Mouse (Mus musculus) limb, embryonic 14.5 days (tissue): ENCODE data around the gene Dnaic1. TPM values are rescaled to one million over a fixed set of nuclear protein-coding genes. Genes with fewer than 3 reads are reported as not detected.

ENCODE experiments used
- ATAC-seq: fragments of 200-750 bp; cut with Nextera tagmentation; 2 replicates; pipeline ENCODE4 v1.8.0; 2017; ENCODE audit warnings: low read depth, moderate number of reproducible peaks, moderate TSS enrichment; ENCODE audit not compliant: low FRiP score
- DNase-seq: peaks from one replicate; pipeline ENCODE4 v3.0.0-alpha.2; 2015; ENCODE audit warnings: low spot score
- H3K27ac ChIP-seq: fragments of 300-500 bp; sonication (generic); replicated peaks from 2 replicates; pipeline ENCODE4 v1.5.1; 2014; ENCODE audit warnings: low read depth, mild to moderate bottlenecking, low read length, moderate library complexity, mixed read lengths
- H3K27me3 ChIP-seq: fragments of 300-500 bp; sonication (generic); 2 replicates; pipeline ENCODE4 v1.6.1; 2014; ENCODE audit warnings: low read length, mixed read lengths; ENCODE audit not compliant: control insufficient read depth, insufficient read depth
- H3K36me3 ChIP-seq: fragments of 300-500 bp; sonication (generic); 2 replicates; pipeline ENCODE4 v1.6.1; 2014; ENCODE audit warnings: mild to moderate bottlenecking, low read length, moderate library complexity, mixed read lengths; ENCODE audit not compliant: control insufficient read depth, insufficient read depth
- H3K4me1 ChIP-seq: fragments of 300-500 bp; sonication (generic); 2 replicates; pipeline ENCODE4 v1.6.1; 2014; ENCODE audit warnings: antibody characterized with exemption, low read length, mixed read lengths; ENCODE audit not compliant: control insufficient read depth, insufficient read depth
- H3K4me2 ChIP-seq: fragments of 300-500 bp; sonication (generic); replicated peaks from 2 replicates; pipeline ENCODE4 v1.6.1; 2014; ENCODE audit warnings: low read depth, mild to moderate bottlenecking, low read length, moderate library complexity; ENCODE audit not compliant: severe bottlenecking
- H3K4me3 ChIP-seq: fragments of 300-500 bp; sonication (generic); replicated peaks from 2 replicates; pipeline ENCODE4 v1.5.1; 2014; ENCODE audit warnings: low read length
- H3K9ac ChIP-seq: fragments of 300-500 bp; sonication (generic); 2 replicates; pipeline ENCODE4 v1.6.1; 2014; ENCODE audit warnings: mild to moderate bottlenecking, low read depth, low read length, moderate library complexity; ENCODE audit not compliant: severe bottlenecking
- H3K9me3 ChIP-seq: fragments of 300-500 bp; sonication (generic); 2 replicates; pipeline ENCODE4 v1.6.1; 2016; ENCODE audit warnings: low read length; ENCODE audit not compliant: control insufficient read depth
- POLR2A ChIP-seq: fragments of 200-500 bp; IDR thresholded peaks from 2 replicates; pipeline ENCODE4 v1.8.0; 2012; ENCODE audit warnings: inconsistent platforms, mild to moderate bottlenecking, moderate library complexity, borderline replicate concordance; ENCODE audit not compliant: insufficient read depth, insufficient read length; ENCODE audit errors: extremely low read depth
- WGBS: fragments of 180-500 bp; shearing (Covaris S2); extraction: QIAGEN DNeasy Blood & Tissue Kit; methylation state at CpG from one replicate; pipeline ENCODE4 v1.1.7; 2014; 5-methylcytosine and 5-hydroxymethylcytosine counted together
- polyA plus RNA-seq, 2 experiments: library from polyadenylated mRNA; depleted of rRNA in 1 of 2; stranded (reverse) in 1 of 2; unstranded in 1 of 2; fragments of >200 nt; fragmentation: Nextera tagmentation in 1 of 2; extraction: Ambion mirVana in 1 of 2; gene quantifications; 2 replicates each; pipeline versions ENCODE4 v1.2.1 to v1.2.3; 2012 to 2014

Gene Dnaic1
- polyA plus RNA-seq, 2 experiments: 0.67 to 0.78 TPM

- Histone ChIP-seq H3K4me1 (no peaks in the 10 kb centered on the region), H3K4me2 (no peak overlapping the region), H3K4me3 (no peak overlapping the region), H3K9ac (no peak overlapping the region), H3K36me3 (no peaks in the 10 kb centered on the region), H3K9me3 (no peaks in the 10 kb centered on the region), H3K27ac (no peak overlapping the region), H3K27me3 (no peaks in the 10 kb centered on the region; the same call in 1 of the 2 replicates)
- ATAC-seq (no peak; the same call in 1 of the 2 replicates), DNase-seq (no peak)
- 63% methylated on average over 5 of the region's 5 CpGs for WGBS
- TF ChIP-seq POLR2A: no peak
Observed at GRCm38 (mm10) chr4:41556311-41556953, 13.1 kb upstream of the Dnaic1 start.

- ATAC-seq (no peak), DNase-seq (no peak)
- H3K9me3 ChIP-seq: no peaks in the 10 kb centered on the region
- no peak for TF ChIP-seq POLR2A
- no peak overlapping the region for H3K9ac ChIP-seq
- H3K36me3 ChIP-seq: no peaks in the 10 kb centered on the region
- H3K27me3 ChIP-seq: no peaks in the 10 kb centered on the region; the same call in 1 of the 2 replicates
- H3K4me1 ChIP-seq: no peaks in the 10 kb centered on the region
- no peak overlapping the region for H3K27ac ChIP-seq
- WGBS: 73% methylated on average over 3 of the region's 3 CpGs
- H3K4me2 ChIP-seq: no peak overlapping the region
- H3K4me3 ChIP-seq: no peak overlapping the region
Observed at GRCm38 (mm10) chr4:41557092-41557491, 12.5 kb upstream of the Dnaic1 start.

GRCm38 (mm10) chr4:41563297-41563696 lies 6.3 kb upstream of the Dnaic1 start:
- ATAC-seq (no peak), DNase-seq (no peak)
- Histone ChIP-seq H3K9me3 (no peaks in the 10 kb centered on the region), H3K9ac (no peak overlapping the region), H3K27ac (no peak overlapping the region), H3K36me3 (no peaks in the 10 kb centered on the region), H3K27me3 (peaks cover 13% of the 10 kb centered on the region), H3K4me3 (no peak overlapping the region), H3K4me2 (no peak overlapping the region), H3K4me1 (peaks cover 4% of the 10 kb centered on the region)
- no peak for TF ChIP-seq POLR2A
- WGBS: 87% methylated on average over 5 of the region's 5 CpGs

- ATAC-seq: no peak
- Histone ChIP-seq H3K9ac (no peak overlapping the region), H3K36me3 (no peaks in the 10 kb centered on the region), H3K27ac (no peak overlapping the region), H3K27me3 (peaks cover 16% of the 10 kb centered on the region), H3K4me1 (peaks cover 8% of the 10 kb centered on the region), H3K9me3 (no peaks in the 10 kb centered on the region), H3K4me2 (no peak overlapping the region), H3K4me3 (no peak overlapping the region)
- DNase-seq: no peak
- 5% methylated on average over 3 of the region's 3 CpGs for WGBS
- TF ChIP-seq POLR2A: no peak
Observed at GRCm38 (mm10) chr4:41566123-41566522, 3.5 kb upstream of the Dnaic1 start.

GRCm38 (mm10) chr4:41568239-41568638 lies 1.3 kb upstream of the Dnaic1 start:
- H3K9me3 ChIP-seq: no peaks in the 10 kb centered on the region
- H3K4me1 ChIP-seq: peaks cover 8% of the 10 kb centered on the region
- H3K4me3 ChIP-seq: peak overlapping the region; percentile 69
- 9% methylated on average over 19 of the region's 19 CpGs for WGBS
- peak overlapping the region; percentile 62 for H3K9ac ChIP-seq
- no peaks in the 10 kb centered on the region for H3K36me3 ChIP-seq
- ATAC-seq: no peak
- peaks cover 16% of the 10 kb centered on the region for H3K27me3 ChIP-seq
- H3K27ac ChIP-seq: no peak overlapping the region
- peak overlapping the region; percentile 91 for H3K4me2 ChIP-seq
- no peak for TF ChIP-seq POLR2A
- no peak for DNase-seq
